Mouse (Mus musculus): Measurements from ENCODE around the gene A130010J15Rik. TPM values are rescaled to one million over a fixed set of nuclear protein-coding genes. Genes with fewer than 3 reads are reported as not detected.

A130010J15Rik gene
- total and polyA plus RNA-seq, 3 experiments: 9.1 to 22.4 (median 18.6) TPM

DNA sequence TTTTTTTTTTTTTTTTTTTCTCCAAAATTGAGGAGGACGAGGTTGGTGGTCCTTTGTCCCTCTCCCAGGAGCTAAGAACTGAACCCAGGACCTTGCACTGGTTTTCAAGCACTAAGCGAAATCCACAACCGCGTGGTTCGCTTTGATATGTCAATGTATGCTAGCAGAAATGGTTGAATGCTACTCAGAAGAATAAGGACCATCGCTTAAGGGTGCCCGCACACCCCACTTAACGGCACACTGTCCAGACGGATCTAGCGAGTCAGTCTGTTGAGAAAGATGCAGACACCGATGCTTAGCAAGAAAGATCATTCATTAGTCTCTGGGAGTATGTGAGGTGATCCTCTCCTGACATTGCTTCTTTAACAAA, 37.4 kb upstream of the A130010J15Rik start:
- H3K79me2 ChIP-seq (replicated peaks; ENCODE audit: control insufficient read depth, extremely low read depth, insufficient read depth, poor library complexity, severe bottlenecking): peaks cover 34% of the 10 kb centered on the region
- H3K9me3 ChIP-seq (replicated peaks; ENCODE audit: low read length): no peaks in the 10 kb centered on the region
- H3K27ac ChIP-seq (ENCODE audit: insufficient read depth, low read depth): no peak overlapping the region
- in situ Hi-C loops (cut with MboI; ENCODE audit: low pct_ligation_motif_present, low pct_unique_long_range_greater_than_20kb, low sequenced_read_pairs): no loop called here
- dilution Hi-C loops (cut with MboI; ENCODE audit: extremely low pct_ligation_motif_present, extremely low pct_unique_long_range_greater_than_20kb, low sequenced_read_pairs): no loop called here
- H3K4me2 ChIP-seq (ENCODE audit: insufficient read depth, low read depth, poor library complexity, severe bottlenecking): no peak overlapping the region
- peaks cover 17 to 21% of the 10 kb centered on the region in 2 experiments for H3K36me3 ChIP-seq (replicated peaks in 1 of 2; ENCODE audit: control insufficient read depth in 1 of 2, insufficient read depth in 1 of 2, low read length in 1 of 2)
- no peaks in the 10 kb centered on the region for H3K27me3 ChIP-seq (replicated peaks)
- peak overlapping the region in 1 of 3 experiments; percentile 99 for H3K4me3 ChIP-seq (replicated peaks in 1 of 3; ENCODE audit: low read depth in 2 of 3, low read length in 2 of 3, poor library complexity in 1 of 3)
- DNase-seq (ENCODE audit: extremely low read depth): no peak
- no peak overlapping the region for H3K9ac ChIP-seq (ENCODE audit: insufficient read depth, low read depth)
- 0 out of 2 replicates have a peak, but pooled peaks have one; percentile 3 for TF ChIP-seq ETS1 (conservative IDR thresholded peaks at IDR 0.05; ENCODE audit: low read depth, low read length)
- no peak for TF ChIP-seq ZC3H11A (IDR thresholded peaks at IDR 0.05; ENCODE audit: low read depth, low read length)
- H3K4me1 ChIP-seq (ENCODE audit: control insufficient read depth in 1 of 2, insufficient read depth in 2 of 2): peaks cover 7 to 27% of the 10 kb centered on the region in 2 experiments

DNA sequence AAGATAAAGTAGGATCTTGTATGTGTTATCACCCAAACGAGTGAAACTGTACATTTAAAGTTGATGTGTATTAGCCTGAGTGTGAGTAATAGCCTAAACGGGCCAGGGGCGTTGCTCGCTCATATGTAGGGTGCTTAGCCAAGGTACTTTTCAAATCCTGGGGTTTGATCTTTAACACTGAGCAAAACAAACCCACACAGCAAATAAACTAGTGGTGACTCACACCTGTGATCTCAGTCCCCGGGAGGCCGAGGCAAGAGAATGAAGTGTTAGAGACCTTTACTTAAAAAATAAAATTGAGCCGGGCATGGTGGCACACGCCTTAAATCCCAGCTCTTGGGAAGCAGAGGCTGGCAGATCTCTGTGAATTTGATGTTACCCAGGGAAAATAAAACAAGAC, 37.0 kb upstream of the A130010J15Rik start:
- Histone ChIP-seq H3K9me3 (replicated peaks; ENCODE audit: low read length) (no peaks in the 10 kb centered on the region), H3K27me3 (replicated peaks) (no peaks in the 10 kb centered on the region), H3K9ac (ENCODE audit: insufficient read depth, low read depth) (no peak overlapping the region), H3K79me2 (replicated peaks; ENCODE audit: control insufficient read depth, extremely low read depth, insufficient read depth, poor library complexity, severe bottlenecking) (peaks cover 31% of the 10 kb centered on the region), H3K4me2 (ENCODE audit: insufficient read depth, low read depth, poor library complexity, severe bottlenecking) (no peak overlapping the region), H3K4me3 (replicated peaks in 1 of 3; ENCODE audit: low read depth in 2 of 3, low read length in 2 of 3, poor library complexity in 1 of 3) (no peak overlapping the region), H3K4me1 (ENCODE audit: control insufficient read depth in 1 of 2, insufficient read depth in 2 of 2) (peaks cover 7 to 27% of the 10 kb centered on the region in 2 experiments), H3K27ac (ENCODE audit: insufficient read depth, low read depth) (no peak overlapping the region), H3K36me3 (replicated peaks in 1 of 2; ENCODE audit: control insufficient read depth in 1 of 2, insufficient read depth in 1 of 2, low read length in 1 of 2) (peaks cover 17 to 20% of the 10 kb centered on the region in 2 experiments)
- DNase-seq (ENCODE audit: extremely low read depth): no peak
- dilution Hi-C loops (cut with MboI; ENCODE audit: extremely low pct_ligation_motif_present, extremely low pct_unique_long_range_greater_than_20kb, low sequenced_read_pairs): no loop called here
- in situ Hi-C loops (cut with MboI; ENCODE audit: low pct_ligation_motif_present, low pct_unique_long_range_greater_than_20kb, low sequenced_read_pairs): no loop called here
- no peak for TF ChIP-seq ZC3H11A (IDR thresholded peaks at IDR 0.05; ENCODE audit: low read depth, low read length)
- TF ChIP-seq ETS1 (conservative IDR thresholded peaks at IDR 0.05; ENCODE audit: low read depth, low read length): no peak
- no peak for TF ChIP-seq MXI1 (IDR thresholded peaks at IDR 0.05; ENCODE audit: low read depth, low read length)
- TF ChIP-seq USF1 (IDR thresholded peaks at IDR 0.05; ENCODE audit: low read depth, low read length): no peak
- TF ChIP-seq MYC (IDR thresholded peaks at IDR 0.05; ENCODE audit: low read depth, low read length): no peak
- TF ChIP-seq PAX5 (IDR thresholded peaks at IDR 0.05; ENCODE audit: low read length): no peak
- no peak for TF ChIP-seq ELF1 (IDR thresholded peaks at IDR 0.05; ENCODE audit: low read depth, low read length)
- TF ChIP-seq TCF12 (IDR thresholded peaks at IDR 0.05; ENCODE audit: low read depth, low read length): no peak
- no peak for TF ChIP-seq ZMIZ1 (IDR thresholded peaks at IDR 0.05; ENCODE audit: low read depth, low read length)
- TF ChIP-seq JUN (IDR thresholded peaks at IDR 0.05; ENCODE audit: insufficient read depth, low read depth, low read length): no peak
- no peak for TF ChIP-seq USF2 (conservative IDR thresholded peaks at IDR 0.05; ENCODE audit: low read depth, low read length)
- no peak for TF ChIP-seq SMC3 (IDR thresholded peaks at IDR 0.05; ENCODE audit: low read depth, low read length)
- no peak for TF ChIP-seq MAZ (IDR thresholded peaks at IDR 0.05; ENCODE audit: low read depth, low read length)
- TF ChIP-seq ZKSCAN1 (IDR thresholded peaks at IDR 0.05; ENCODE audit: borderline replicate concordance, low read depth, low read length): no peak
- no peak for TF ChIP-seq NRF1 (IDR thresholded peaks at IDR 0.05; ENCODE audit: low read depth, low read length)
- TF ChIP-seq TBP (conservative IDR thresholded peaks at IDR 0.05; ENCODE audit: low read depth, low read length): no peak
- TF ChIP-seq MEF2A (IDR thresholded peaks at IDR 0.05; ENCODE audit: borderline replicate concordance, low read depth, low read length): no peak

Data from CH12.LX (cell line).